Mouse (Mus musculus): ENCODE results near the gene Atn1. TPM values are rescaled to one million over a fixed set of nuclear protein-coding genes. Genes with fewer than 3 reads are reported as not detected.

The Atn1 gene
- total and polyA plus RNA-seq, 2 experiments from 2014 or later, result 6.0 to 8.5 TPM

GRCm38 (mm10) chr6:124796200-124796599, 39.9 kb upstream of the Atn1 start:
- no peak for ATAC-seq (ENCODE audit: insufficient read depth, low read depth)
- 76% methylated on average over 2 of the region's 2 CpGs for WGBS

DNA sequence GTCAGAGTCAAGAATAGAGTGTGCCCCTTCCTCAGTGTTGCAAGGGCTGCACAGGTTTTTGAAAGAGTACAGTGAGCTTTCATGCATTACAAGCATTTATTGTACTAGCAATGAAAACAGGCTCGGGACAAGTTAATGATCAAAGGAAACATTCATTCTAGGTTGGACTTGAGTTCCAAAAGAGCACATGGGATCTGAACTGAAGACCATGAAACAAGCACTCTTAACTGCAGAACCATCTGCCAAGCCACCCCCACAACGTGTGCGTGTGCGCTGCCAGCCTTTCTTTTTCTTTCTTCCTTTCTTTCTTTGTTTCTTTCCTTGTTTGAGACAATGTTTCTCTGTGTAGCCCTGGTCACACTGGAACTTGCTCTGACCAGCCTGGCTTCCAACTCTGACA, 39.5 kb upstream of the Atn1 start:
- no peaks in the 10 kb centered on the region for H3K27me3 ChIP-seq (ENCODE audit: control insufficient read depth, insufficient read depth, low read length)
- 85% methylated on average over 4 of the region's 4 CpGs for WGBS
- no peak overlapping the region for H3K4me3 ChIP-seq (ENCODE audit: low read depth, low read length)
- no peaks in the 10 kb centered on the region for H3K9me3 ChIP-seq (replicated peaks; ENCODE audit: control insufficient read depth, low read length)
- TF ChIP-seq CTCF (IDR thresholded peaks at IDR 0.05; ENCODE audit: low read depth) (no peak), EP300 (IDR thresholded peaks at IDR 0.05; ENCODE audit: low read depth) (no peak)
- ATAC-seq (ENCODE audit: insufficient read depth, low read depth) (no peak), DNase-seq (ENCODE audit: low spot score) (no peak)
- no peak overlapping the region for H3K27ac ChIP-seq (ENCODE audit: low read depth)
- H3K4me1 ChIP-seq (ENCODE audit: control insufficient read depth, insufficient read depth), result no peaks in the 10 kb centered on the region
- no peak overlapping the region for H3K9ac ChIP-seq (replicated peaks; ENCODE audit: low read depth, low read length)
- no peaks in the 10 kb centered on the region for H3K36me3 ChIP-seq (replicated peaks; ENCODE audit: control insufficient read depth, insufficient read depth, low read length)
- H3K4me2 ChIP-seq (ENCODE audit: low read depth, low read length), result no peak overlapping the region

More at GRCm38 (mm10) chr6:124796200-124796599, 39.9 kb upstream of the Atn1 start:
- H3K36me3 ChIP-seq (replicated peaks; ENCODE audit: control insufficient read depth, insufficient read depth, low read length), result no peaks in the 10 kb centered on the region
- no peak overlapping the region for H3K9ac ChIP-seq (replicated peaks; ENCODE audit: low read depth, low read length)
- H3K27ac ChIP-seq (ENCODE audit: low read depth), result no peak overlapping the region
- H3K4me3 ChIP-seq (ENCODE audit: low read depth, low read length), result no peak overlapping the region
- H3K4me1 ChIP-seq (ENCODE audit: control insufficient read depth, insufficient read depth), result no peaks in the 10 kb centered on the region
- no peaks in the 10 kb centered on the region for H3K27me3 ChIP-seq (ENCODE audit: control insufficient read depth, insufficient read depth, low read length)
- H3K4me2 ChIP-seq (ENCODE audit: low read depth, low read length), result no peak overlapping the region
- TF ChIP-seq CTCF (IDR thresholded peaks at IDR 0.05; ENCODE audit: low read depth) (no peak), EP300 (IDR thresholded peaks at IDR 0.05; ENCODE audit: low read depth) (no peak)
- DNase-seq (ENCODE audit: low spot score), result no peak
- H3K9me3 ChIP-seq (replicated peaks; ENCODE audit: control insufficient read depth, low read length), result no peaks in the 10 kb centered on the region

- DNase-seq (ENCODE audit: low spot score) (no peak), ATAC-seq (ENCODE audit: insufficient read depth, low read depth) (no peak)
- Histone ChIP-seq H3K36me3 (replicated peaks; ENCODE audit: control insufficient read depth, insufficient read depth, low read length) (no peaks in the 10 kb centered on the region), H3K27me3 (ENCODE audit: control insufficient read depth, insufficient read depth, low read length) (no peaks in the 10 kb centered on the region), H3K4me1 (ENCODE audit: control insufficient read depth, insufficient read depth) (no peaks in the 10 kb centered on the region), H3K4me2 (ENCODE audit: low read depth, low read length) (no peak overlapping the region), H3K4me3 (ENCODE audit: low read depth, low read length) (no peak overlapping the region), H3K9ac (replicated peaks; ENCODE audit: low read depth, low read length) (no peak overlapping the region), H3K9me3 (replicated peaks; ENCODE audit: control insufficient read depth, low read length) (no peaks in the 10 kb centered on the region), H3K27ac (ENCODE audit: low read depth) (no peak overlapping the region)
- 81% methylated on average over 3 of the region's 3 CpGs for WGBS
- TF ChIP-seq EP300 (IDR thresholded peaks at IDR 0.05; ENCODE audit: low read depth) (no peak), CTCF (IDR thresholded peaks at IDR 0.05; ENCODE audit: low read depth) (no peak)
These were observed 35.6 kb upstream of the Atn1 start for GRCm38 (mm10) chr6:124791911-124792310.

DNA sequence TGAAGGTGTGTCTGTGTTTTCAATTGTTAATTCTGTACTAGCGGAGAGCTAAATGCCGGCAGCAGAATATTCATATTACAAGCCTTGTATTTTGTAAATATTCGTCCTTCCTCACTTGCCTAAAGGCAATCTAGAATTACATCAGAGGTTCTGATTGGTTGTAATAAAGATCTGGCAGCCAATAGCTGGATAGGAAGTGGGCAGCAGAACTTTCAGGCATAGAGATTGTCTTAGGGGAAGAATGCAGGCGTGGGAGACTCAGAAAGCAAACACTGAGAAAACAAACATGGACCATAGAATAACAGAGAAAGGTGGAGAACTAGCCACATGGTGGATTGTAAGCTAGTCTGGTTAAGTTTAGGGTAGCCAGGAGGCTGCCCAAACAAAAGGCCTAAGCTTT, 33.8 kb upstream of the Atn1 start:
- TF ChIP-seq EP300 (IDR thresholded peaks at IDR 0.05; ENCODE audit: low read depth) (no peak), CTCF (IDR thresholded peaks at IDR 0.05; ENCODE audit: low read depth) (no peak)
- Histone ChIP-seq H3K9me3 (replicated peaks; ENCODE audit: control insufficient read depth, low read length) (no peaks in the 10 kb centered on the region), H3K27me3 (ENCODE audit: control insufficient read depth, insufficient read depth, low read length) (no peaks in the 10 kb centered on the region), H3K9ac (replicated peaks; ENCODE audit: low read depth, low read length) (no peak overlapping the region), H3K4me3 (ENCODE audit: low read depth, low read length) (no peak overlapping the region), H3K4me1 (ENCODE audit: control insufficient read depth, insufficient read depth) (no peaks in the 10 kb centered on the region), H3K27ac (ENCODE audit: low read depth) (no peak overlapping the region), H3K36me3 (replicated peaks; ENCODE audit: control insufficient read depth, insufficient read depth, low read length) (no peaks in the 10 kb centered on the region), H3K4me2 (ENCODE audit: low read depth, low read length) (no peak overlapping the region)
- DNase-seq (ENCODE audit: low spot score) (no peak), ATAC-seq (ENCODE audit: insufficient read depth, low read depth) (no peak)
- 61% methylated on average over 4 of the region's 4 CpGs for WGBS

GRCm38 (mm10) chr6:124789519-124789918, 33.2 kb upstream of the Atn1 start:
- TF ChIP-seq CTCF (IDR thresholded peaks at IDR 0.05; ENCODE audit: low read depth) (no peak), EP300 (IDR thresholded peaks at IDR 0.05; ENCODE audit: low read depth) (no peak)
- no peaks in the 10 kb centered on the region for H3K27me3 ChIP-seq (ENCODE audit: control insufficient read depth, insufficient read depth, low read length)
- H3K9me3 ChIP-seq (replicated peaks; ENCODE audit: control insufficient read depth, low read length), result no peaks in the 10 kb centered on the region
- ATAC-seq (ENCODE audit: insufficient read depth, low read depth) (no peak), DNase-seq (ENCODE audit: low spot score) (no peak)
- 77% methylated on average over 4 of the region's 4 CpGs for WGBS
- no peaks in the 10 kb centered on the region for H3K4me1 ChIP-seq (ENCODE audit: control insufficient read depth, insufficient read depth)
- H3K4me3 ChIP-seq (ENCODE audit: low read depth, low read length), result no peak overlapping the region
- no peak overlapping the region for H3K9ac ChIP-seq (replicated peaks; ENCODE audit: low read depth, low read length)
- H3K4me2 ChIP-seq (ENCODE audit: low read depth, low read length), result no peak overlapping the region
- no peak overlapping the region for H3K27ac ChIP-seq (ENCODE audit: low read depth)
- no peaks in the 10 kb centered on the region for H3K36me3 ChIP-seq (replicated peaks; ENCODE audit: control insufficient read depth, insufficient read depth, low read length)

GRCm38 (mm10) chr6:124787722-124788121, 31.4 kb upstream of the Atn1 start:
- no peak for TF ChIP-seq EP300 (IDR thresholded peaks at IDR 0.05; ENCODE audit: low read depth)
- no peak for TF ChIP-seq CTCF (IDR thresholded peaks at IDR 0.05; ENCODE audit: low read depth)
- 57% methylated on average over 10 of the region's 10 CpGs for WGBS
- Histone ChIP-seq H3K27ac (ENCODE audit: low read depth) (no peak overlapping the region), H3K4me1 (ENCODE audit: control insufficient read depth, insufficient read depth) (peaks cover under 1% of the 10 kb centered on the region; the same call in 1 of the 2 replicates), H3K27me3 (ENCODE audit: control insufficient read depth, insufficient read depth, low read length) (no peaks in the 10 kb centered on the region), H3K9me3 (replicated peaks; ENCODE audit: control insufficient read depth, low read length) (no peaks in the 10 kb centered on the region), H3K9ac (replicated peaks; ENCODE audit: low read depth, low read length) (no peak overlapping the region), H3K4me3 (ENCODE audit: low read depth, low read length) (no peak overlapping the region), H3K4me2 (ENCODE audit: low read depth, low read length) (no peak overlapping the region), H3K36me3 (replicated peaks; ENCODE audit: control insufficient read depth, insufficient read depth, low read length) (no peaks in the 10 kb centered on the region)
- ATAC-seq (ENCODE audit: insufficient read depth, low read depth) (no peak), DNase-seq (ENCODE audit: low spot score) (no peak)

All from heart, postnatal 0 days (tissue).